ENCODE assay signal across 26 mouse cellular contexts in genomic region chr14:21165706-21166105, GRCm38 (mm10).
A peak's percentile ranks its signal among the peaks of the same experiment; 100 is the strongest.
DNase-seq lines count a peak whose midpoint lies in the region; ATAC-seq lines count a peak whose summit lies in the region.
"Had no signal": no experiment of that assay in that cellular context is flagged by ENCODE, and none has a peak within 500 bp of the region (broad histone marks: within the 10 kb centered on the region; RNA-seq: fewer than 3 reads in every experiment).

No protein-coding gene starts in this region.

- ATAC-seq in forebrain, embryonic 11.5 days (replicated peaks; ENCODE audit: low FRiP score): no peak
- ATAC-seq in forebrain, embryonic 13.5 days: no peak
- ATAC-seq in hindbrain, embryonic 11.5 days (ENCODE audit: low FRiP score): no peak
- ATAC-seq in hindbrain, embryonic 14.5 days (ENCODE audit: low FRiP score): no peak
- ATAC-seq in neural tube, embryonic 11.5 days (ENCODE audit: insufficient read depth, low FRiP score, low TSS enrichment): no peak
- ATAC-seq: CD4-positive, CD25-positive, alpha-beta regulatory T cell, adult 4 months; forebrain, embryonic 14.5 days; hindbrain, postnatal 0 days; inflammation-experienced regulatory T-cells, adult 6 months; intestine, embryonic 16.5 days had no signal

- H3K4me3 ChIP-seq in forebrain, embryonic 11.5 days (ENCODE audit: low read depth, low read length): no peak overlapping the region
- H3K4me3 ChIP-seq in forebrain, embryonic 13.5 days: no peak overlapping the region
- no peak overlapping the region for H3K4me3 ChIP-seq in hindbrain, embryonic 11.5 days (ENCODE audit: low read depth, low read length)
- no peak overlapping the region for H3K4me3 ChIP-seq in hindbrain, embryonic 14.5 days (replicated peaks; ENCODE audit: low read length)
- H3K4me3 ChIP-seq in neural tube, embryonic 11.5 days (ENCODE audit: low read depth, low read length): no peak overlapping the region
- H3K4me3 ChIP-seq: embryonic facial prominence, embryonic 12.5 days; embryonic facial prominence, embryonic 15.5 days; heart, embryonic 12.5 days; heart, embryonic 15.5 days; hindbrain, embryonic 13.5 days had no signal

- no peaks in the 10 kb centered on the region for H3K9me3 ChIP-seq in forebrain, embryonic 11.5 days (ENCODE audit: control insufficient read depth, low read length)
- H3K9me3 ChIP-seq in forebrain, embryonic 13.5 days (replicated peaks): no peaks in the 10 kb centered on the region
- no peaks in the 10 kb centered on the region for H3K9me3 ChIP-seq in hindbrain, embryonic 11.5 days (ENCODE audit: control insufficient read depth, low read length)
- H3K9me3 ChIP-seq in hindbrain, embryonic 14.5 days (ENCODE audit: control insufficient read depth, low read length): no peaks in the 10 kb centered on the region
- no peaks in the 10 kb centered on the region for H3K9me3 ChIP-seq in neural tube, embryonic 11.5 days (ENCODE audit: control insufficient read depth, low read length)
- H3K9me3 ChIP-seq: embryonic facial prominence, embryonic 12.5 days; embryonic facial prominence, embryonic 15.5 days; heart, embryonic 12.5 days; heart, embryonic 15.5 days; hindbrain, embryonic 13.5 days had no signal

- H3K36me3 ChIP-seq in forebrain, embryonic 11.5 days (ENCODE audit: control insufficient read depth, insufficient read depth, low read length): no peaks in the 10 kb centered on the region
- no peaks in the 10 kb centered on the region for H3K36me3 ChIP-seq in forebrain, embryonic 13.5 days (ENCODE audit: poor library complexity, severe bottlenecking)
- H3K36me3 ChIP-seq in hindbrain, embryonic 11.5 days (ENCODE audit: control insufficient read depth, insufficient read depth, low read length): no peaks in the 10 kb centered on the region
- H3K36me3 ChIP-seq in hindbrain, embryonic 14.5 days (replicated peaks; ENCODE audit: control insufficient read depth, insufficient read depth): no peaks in the 10 kb centered on the region
- no peaks in the 10 kb centered on the region for H3K36me3 ChIP-seq in neural tube, embryonic 11.5 days (ENCODE audit: control insufficient read depth, insufficient read depth, low read length)
- H3K36me3 ChIP-seq: embryonic facial prominence, embryonic 12.5 days; embryonic facial prominence, embryonic 15.5 days; heart, embryonic 12.5 days; heart, embryonic 15.5 days; hindbrain, embryonic 13.5 days had no signal

- peak overlapping the region; percentile 41; the same call in 1 of the 2 replicates for H3K27ac ChIP-seq in forebrain, embryonic 11.5 days (ENCODE audit: low read depth, low read length)
- H3K27ac ChIP-seq in forebrain, embryonic 13.5 days: no peak overlapping the region
- H3K27ac ChIP-seq in hindbrain, embryonic 11.5 days (ENCODE audit: low read depth, low read length): no peak overlapping the region
- H3K27ac ChIP-seq in hindbrain, embryonic 14.5 days: no peak overlapping the region
- no peak overlapping the region for H3K27ac ChIP-seq in neural tube, embryonic 11.5 days (ENCODE audit: low read depth, low read length)
- H3K27ac ChIP-seq: embryonic facial prominence, embryonic 12.5 days; embryonic facial prominence, embryonic 15.5 days; heart, embryonic 15.5 days; hindbrain, embryonic 13.5 days; hindbrain, postnatal 0 days had no signal

- WGBS in forebrain, embryonic 11.5 days: 54% methylated on average over 10 of the region's 10 CpGs
- WGBS in forebrain, embryonic 13.5 days: 39% methylated on average over 10 of the region's 10 CpGs
- WGBS in hindbrain, embryonic 11.5 days: 55% methylated on average over 10 of the region's 10 CpGs
- WGBS in hindbrain, embryonic 14.5 days: 47% methylated on average over 10 of the region's 10 CpGs
- WGBS in neural tube, embryonic 11.5 days: 61% methylated on average over 10 of the region's 10 CpGs

- no peak overlapping the region for H3K4me2 ChIP-seq in forebrain, embryonic 11.5 days (ENCODE audit: low read depth, low read length, severe bottlenecking)
- H3K4me2 ChIP-seq in forebrain, embryonic 13.5 days: no peak overlapping the region
- H3K4me2 ChIP-seq in hindbrain, embryonic 11.5 days (replicated peaks; ENCODE audit: low read depth, low read length): no peak overlapping the region
- no peak overlapping the region for H3K4me2 ChIP-seq in hindbrain, embryonic 14.5 days (replicated peaks)
- H3K4me2 ChIP-seq in neural tube, embryonic 11.5 days (ENCODE audit: low read depth): no peak overlapping the region
- H3K4me2 ChIP-seq: embryonic facial prominence, embryonic 12.5 days; embryonic facial prominence, embryonic 15.5 days; heart, embryonic 12.5 days; heart, embryonic 15.5 days; hindbrain, embryonic 13.5 days had no signal

- no peak overlapping the region for H3K9ac ChIP-seq in forebrain, embryonic 11.5 days (ENCODE audit: low read length)
- H3K9ac ChIP-seq in forebrain, embryonic 13.5 days: no peak overlapping the region
- H3K9ac ChIP-seq in hindbrain, embryonic 11.5 days (ENCODE audit: low read depth, low read length): no peak overlapping the region
- no peak overlapping the region for H3K9ac ChIP-seq in hindbrain, embryonic 14.5 days
- no peak overlapping the region for H3K9ac ChIP-seq in neural tube, embryonic 11.5 days (ENCODE audit: low read length)
- H3K9ac ChIP-seq: embryonic facial prominence, embryonic 12.5 days; embryonic facial prominence, embryonic 15.5 days; heart, embryonic 12.5 days; heart, embryonic 15.5 days; hindbrain, embryonic 13.5 days had no signal

- H3K27me3 ChIP-seq in forebrain, embryonic 11.5 days (ENCODE audit: control insufficient read depth, insufficient read depth, low read length): no peaks in the 10 kb centered on the region
- no peaks in the 10 kb centered on the region for H3K27me3 ChIP-seq in forebrain, embryonic 13.5 days
- no peaks in the 10 kb centered on the region for H3K27me3 ChIP-seq in hindbrain, embryonic 11.5 days (ENCODE audit: control insufficient read depth, insufficient read depth, low read length)
- no peaks in the 10 kb centered on the region for H3K27me3 ChIP-seq in hindbrain, embryonic 14.5 days (ENCODE audit: control insufficient read depth, insufficient read depth, low read length)
- no peaks in the 10 kb centered on the region for H3K27me3 ChIP-seq in neural tube, embryonic 11.5 days (ENCODE audit: control insufficient read depth, insufficient read depth, low read length)
- H3K27me3 ChIP-seq: embryonic facial prominence, embryonic 12.5 days; embryonic facial prominence, embryonic 15.5 days; heart, embryonic 12.5 days; heart, embryonic 15.5 days; hindbrain, embryonic 13.5 days had no signal

- peaks cover 2% of the 10 kb centered on the region; the same call in 1 of the 2 replicates for H3K4me1 ChIP-seq in forebrain, embryonic 11.5 days (replicated peaks; ENCODE audit: control insufficient read depth, insufficient read depth, low read length)
- H3K4me1 ChIP-seq in forebrain, embryonic 13.5 days: peaks cover 10% of the 10 kb centered on the region; the same call in 1 of the 2 replicates
- H3K4me1 ChIP-seq in hindbrain, embryonic 11.5 days (replicated peaks; ENCODE audit: control insufficient read depth, insufficient read depth, low read length): no peaks in the 10 kb centered on the region
- H3K4me1 ChIP-seq in hindbrain, embryonic 14.5 days (replicated peaks; ENCODE audit: control insufficient read depth, insufficient read depth, low read length): no peaks in the 10 kb centered on the region
- H3K4me1 ChIP-seq in neural tube, embryonic 11.5 days (ENCODE audit: control insufficient read depth, insufficient read depth, low read length): no peaks in the 10 kb centered on the region
- H3K4me1 ChIP-seq: heart, embryonic 12.5 days; heart, embryonic 15.5 days; hindbrain, embryonic 13.5 days had no signal

- DNase-seq in forebrain, embryonic 11.5 days (ENCODE audit: low spot score): no peak
- peak; percentile 21 for DNase-seq in hindbrain, embryonic 11.5 days (ENCODE audit: low spot score)
- no peak for DNase-seq in hindbrain, embryonic 14.5 days (ENCODE audit: low spot score)
- DNase-seq in neural tube, embryonic 11.5 days (ENCODE audit: low spot score): peak; percentile 51
- no peak for DNase-seq in neural tube, embryonic 10.5 days (ENCODE audit: extremely low spot score, low spot score)
- DNase-seq: adrenal gland, adult 2 months; adrenal gland, postnatal 14 days; cerebellum, adult 18-20 months; cerebellum, adult 9-10 months; cerebellum, postnatal 14 days; gastrocnemius, postnatal 25 days; heart, adult 18-20 months; heart, postnatal 10 days; heart, postnatal 36 days; kidney, adult 18-20 months had no signal

Comparison
In these comparisons a context has a peak if more than half of its experiments do, and no peak if none do; other contexts are left out.
1. DNase-seq: peak in hindbrain, embryonic 11.5 days (single experiment) and neural tube, embryonic 11.5 days (single experiment); none in forebrain, embryonic 11.5 days (single experiment), hindbrain, embryonic 14.5 days (single experiment) and neural tube, embryonic 10.5 days (single experiment).